25 mouse cellular contexts compared by ENCODE assay signal in the genomic region with DNA sequence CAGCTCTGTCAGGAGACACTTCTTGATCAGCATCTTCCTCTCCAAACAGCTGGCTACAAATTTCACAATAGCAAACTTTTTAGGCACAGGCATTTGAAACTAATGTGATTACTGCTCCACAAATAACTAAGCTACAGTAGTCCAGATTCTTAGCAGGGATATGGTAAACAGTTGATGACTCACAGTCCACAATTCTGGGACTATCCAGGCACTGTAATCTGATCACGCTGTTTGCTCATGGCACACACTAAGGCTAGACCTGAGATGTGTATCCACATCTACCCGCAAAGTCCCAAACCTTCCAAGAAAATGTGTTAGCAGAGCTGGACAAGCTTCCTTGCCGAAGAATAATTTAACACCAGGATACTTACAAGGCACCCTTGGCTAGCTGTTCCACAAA. TPM values are rescaled to one million over a fixed set of nuclear protein-coding genes. Genes with fewer than 3 reads are reported as not detected.
DNase-seq lines count a peak whose midpoint lies in the region; ATAC-seq and TF ChIP-seq lines count a peak whose summit lies in the region.
"Had no signal": no experiment of that assay in that cellular context is flagged by ENCODE, and none has a peak within 500 bp of the region (broad histone marks: within the 10 kb centered on the region; RNA-seq: fewer than 3 reads in every experiment).

No protein-coding gene starts in this region.

- 0 out of 2 replicates have a peak, but pooled peaks have one; percentile 17 for ATAC-seq in lung, postnatal 0 days
- ATAC-seq in stomach, postnatal 0 days (ENCODE audit: low FRiP score, low TSS enrichment) = peak; percentile 93
- no peak for ATAC-seq in midbrain, embryonic 11.5 days (ENCODE audit: low FRiP score)
- ATAC-seq in inflammation-experienced regulatory T-cells, adult 6 months = no peak
- ATAC-seq: activated CD4-positive, CD25-positive, alpha-beta regulatory T cell, adult 4 months; forebrain, embryonic 14.5 days; forebrain, postnatal 0 days; intestine, embryonic 15.5 days had no signal

- H3K4me1 ChIP-seq in lung, postnatal 0 days (ENCODE audit: insufficient read depth, low read depth, low read length) = no peaks in the 10 kb centered on the region
- peaks cover 3% of the 10 kb centered on the region for H3K4me1 ChIP-seq in embryonic fibroblast, embryonic 13.5 days (ENCODE audit: control insufficient read depth, insufficient read depth, low read length)
- H3K4me1 ChIP-seq in stomach, postnatal 0 days (replicated peaks; ENCODE audit: control insufficient read depth, insufficient read depth) = no peaks in the 10 kb centered on the region
- H3K4me1 ChIP-seq in midbrain, embryonic 11.5 days (ENCODE audit: control insufficient read depth, insufficient read depth, low read length) = no peaks in the 10 kb centered on the region
- H3K4me1 ChIP-seq: embryonic facial prominence, embryonic 12.5 days; embryonic facial prominence, embryonic 15.5 days; hindbrain, embryonic 12.5 days; hindbrain, embryonic 15.5 days; intestine, embryonic 15.5 days had no signal

- WGBS in lung, postnatal 0 days = 87% methylated on average over 3 of the region's 3 CpGs
- WGBS in stomach, postnatal 0 days = 79% methylated on average over 3 of the region's 3 CpGs
- 98% methylated on average over 3 of the region's 3 CpGs for WGBS in midbrain, embryonic 11.5 days

- no peak overlapping the region for H3K4me3 ChIP-seq in lung, postnatal 0 days (ENCODE audit: low read depth, low read length)
- H3K4me3 ChIP-seq in embryonic fibroblast, embryonic 13.5 days (ENCODE audit: insufficient read depth, low read length) = no peak overlapping the region
- no peak overlapping the region for H3K4me3 ChIP-seq in stomach, postnatal 0 days (ENCODE audit: low read depth, low read length)
- no peak overlapping the region for H3K4me3 ChIP-seq in midbrain, embryonic 11.5 days (ENCODE audit: low read depth, low read length)
- H3K4me3 ChIP-seq: embryonic facial prominence, embryonic 12.5 days; embryonic facial prominence, embryonic 15.5 days; erythroblast, embryonic 14.5 days; hindbrain, embryonic 12.5 days; hindbrain, embryonic 15.5 days; intestine, embryonic 15.5 days had no signal

- H3K36me3 ChIP-seq in lung, postnatal 0 days (ENCODE audit: insufficient read depth, low read length) = peaks cover 57% of the 10 kb centered on the region
- H3K36me3 ChIP-seq in stomach, postnatal 0 days (ENCODE audit: control insufficient read depth, insufficient read depth, low read length) = peaks cover 40% of the 10 kb centered on the region
- peaks cover 67% of the 10 kb centered on the region for H3K36me3 ChIP-seq in midbrain, embryonic 11.5 days (ENCODE audit: control insufficient read depth, insufficient read depth, low read length)

- H3K27ac ChIP-seq in lung, postnatal 0 days (ENCODE audit: low read length) = no peak overlapping the region
- peak overlapping the region; percentile 73 for H3K27ac ChIP-seq in embryonic fibroblast, embryonic 13.5 days (ENCODE audit: insufficient read depth, low read length)
- H3K27ac ChIP-seq in stomach, postnatal 0 days (replicated peaks) = no peak overlapping the region
- no peak overlapping the region for H3K27ac ChIP-seq in midbrain, embryonic 11.5 days (ENCODE audit: low read depth, low read length)
- H3K27ac ChIP-seq: embryonic facial prominence, embryonic 12.5 days; embryonic facial prominence, embryonic 15.5 days; hindbrain, embryonic 12.5 days; hindbrain, embryonic 15.5 days; intestine, embryonic 15.5 days had no signal

- no peak for TF ChIP-seq EP300 in lung, postnatal 0 days (IDR thresholded peaks at IDR 0.05)
- no peak for TF ChIP-seq EP300 in stomach, postnatal 0 days (optimal IDR thresholded peaks at IDR 0.05)

- H3K27me3 ChIP-seq in lung, postnatal 0 days (replicated peaks; ENCODE audit: insufficient read depth, low read length) = no peaks in the 10 kb centered on the region
- H3K27me3 ChIP-seq in stomach, postnatal 0 days (ENCODE audit: control insufficient read depth, insufficient read depth, low read length) = no peaks in the 10 kb centered on the region
- H3K27me3 ChIP-seq in midbrain, embryonic 11.5 days (ENCODE audit: control insufficient read depth, insufficient read depth, low read length) = no peaks in the 10 kb centered on the region
- H3K27me3 ChIP-seq: embryonic facial prominence, embryonic 12.5 days; embryonic facial prominence, embryonic 15.5 days; hindbrain, embryonic 12.5 days; hindbrain, embryonic 15.5 days; intestine, embryonic 15.5 days had no signal

- no peak for DNase-seq in lung, postnatal 0 days (ENCODE audit: low spot score)
- DNase-seq in lung, postnatal 4 days = no peak
- peak; percentile 25 for DNase-seq in Muller cell, postnatal 12 days (ENCODE audit: inconsistent ontology term)
- DNase-seq in stomach, postnatal 0 days (ENCODE audit: low spot score) = peak; percentile 32
- no peak for DNase-seq in midbrain, embryonic 11.5 days (ENCODE audit: low spot score, missing footprints)
- no peak for DNase-seq in cerebellum, adult 18-20 months
- DNase-seq: adrenal gland, adult 8-10 months; adrenal gland, postnatal 25 days; cerebellum, adult 2 months; cerebellum, adult 9-11 months; cerebellum, postnatal 25 days; forebrain, postnatal 0 days; gastrocnemius, postnatal 14 days; heart, adult 11 months had no signal

- H3K4me2 ChIP-seq in lung, postnatal 0 days (replicated peaks; ENCODE audit: low read depth, low read length) = no peak overlapping the region
- H3K4me2 ChIP-seq in stomach, postnatal 0 days (replicated peaks; ENCODE audit: low read depth) = no peak overlapping the region
- H3K4me2 ChIP-seq in midbrain, embryonic 11.5 days = no peak overlapping the region
- H3K4me2 ChIP-seq: embryonic facial prominence, embryonic 12.5 days; embryonic facial prominence, embryonic 15.5 days; heart, embryonic 11.5 days; hindbrain, embryonic 12.5 days; hindbrain, embryonic 15.5 days; intestine, embryonic 15.5 days had no signal

- H3K9me3 ChIP-seq in lung, postnatal 0 days (ENCODE audit: low read length) = no peaks in the 10 kb centered on the region
- no peaks in the 10 kb centered on the region for H3K9me3 ChIP-seq in stomach, postnatal 0 days (ENCODE audit: control insufficient read depth, low read length)
- no peaks in the 10 kb centered on the region for H3K9me3 ChIP-seq in midbrain, embryonic 11.5 days (ENCODE audit: control insufficient read depth, low read length)
- H3K9me3 ChIP-seq: embryonic facial prominence, embryonic 12.5 days; embryonic facial prominence, embryonic 15.5 days; hindbrain, embryonic 12.5 days; hindbrain, embryonic 15.5 days; intestine, embryonic 15.5 days had no signal

- H3K9ac ChIP-seq in lung, postnatal 0 days (replicated peaks; ENCODE audit: low read depth) = no peak overlapping the region
- no peak overlapping the region for H3K9ac ChIP-seq in stomach, postnatal 0 days (ENCODE audit: low read length)
- no peak overlapping the region for H3K9ac ChIP-seq in midbrain, embryonic 11.5 days (ENCODE audit: low read length)
- H3K9ac ChIP-seq: embryonic facial prominence, embryonic 12.5 days; embryonic facial prominence, embryonic 15.5 days; forebrain, postnatal 0 days; hindbrain, embryonic 12.5 days; hindbrain, embryonic 15.5 days; intestine, embryonic 15.5 days had no signal

- no peak for TF ChIP-seq POLR2A in embryonic fibroblast, embryonic 13.5 days (IDR thresholded peaks at IDR 0.05; ENCODE audit: low read depth, low read length)

- no peak for TF ChIP-seq CTCF in lung, postnatal 0 days (IDR thresholded peaks at IDR 0.05)
- TF ChIP-seq CTCF in embryonic fibroblast, embryonic 13.5 days (IDR thresholded peaks at IDR 0.05; ENCODE audit: borderline replicate concordance, insufficient read depth, low read length) = no peak
- TF ChIP-seq CTCF in stomach, postnatal 0 days (IDR thresholded peaks at IDR 0.05; ENCODE audit: low read depth) = no peak

RNA-seq across cellular contexts. Expression of a gene that starts 11.4 kb away (rescaled TPM):
- 82.8 and 91.2 TPM in 2 replicates for polyA plus RNA-seq in lung, postnatal 0 days (2015; fragmentation: Nextera tagmentation; extraction: Ambion mirVana)
- polyA plus RNA-seq in embryonic fibroblast, embryonic 13.5 days (2011; ENCODE audit: insufficient read length, low read depth, missing spikeins) = 108 and 123 TPM in 2 replicates
- polyA plus RNA-seq in stomach, postnatal 0 days (2015; fragmentation: Nextera tagmentation; extraction: Ambion mirVana) = 80.4 and 80.5 TPM in 2 replicates
- 273 and 283 TPM in 2 replicates for polyA plus RNA-seq in midbrain, embryonic 11.5 days (2014; fragmentation: Nextera tagmentation; extraction: Ambion mirVana)
- polyA plus RNA-seq in inflammation-experienced regulatory T-cells, adult 6 months (2017; shearing (Covaris generic)) = 10 to 100 TPM; 74.4 to 98.1 (median 87.7) TPM

RNA-seq across cellular contexts. Expression of a gene that starts 24.9 kb away (rescaled TPM):
- polyA plus RNA-seq in lung, postnatal 0 days (2015; fragmentation: Nextera tagmentation; extraction: Ambion mirVana) = 7.9 and 8.5 TPM in 2 replicates
- polyA plus RNA-seq in embryonic fibroblast, embryonic 13.5 days (2011; ENCODE audit: insufficient read length, low read depth, missing spikeins) = 32.7 and 33.2 TPM in 2 replicates
- 3.5 and 5.0 TPM in 2 replicates for polyA plus RNA-seq in stomach, postnatal 0 days (2015; fragmentation: Nextera tagmentation; extraction: Ambion mirVana)
- 2.7 and 2.9 TPM in 2 replicates for polyA plus RNA-seq in midbrain, embryonic 11.5 days (2014; fragmentation: Nextera tagmentation; extraction: Ambion mirVana)
- not detected for polyA plus RNA-seq in inflammation-experienced regulatory T-cells, adult 6 months (2017; shearing (Covaris generic))
- polyA plus RNA-seq: activated CD4-positive, CD25-positive, alpha-beta regulatory T cell, adult 4 months had no signal

RNA-seq across cellular contexts. Expression of a gene that starts 38.5 kb away (rescaled TPM):
- 34.0 and 37.9 TPM in 2 replicates for polyA plus RNA-seq in lung, postnatal 0 days (2015; fragmentation: Nextera tagmentation; extraction: Ambion mirVana)
- 16.8 and 18.6 TPM in 2 replicates for polyA plus RNA-seq in embryonic fibroblast, embryonic 13.5 days (2011; ENCODE audit: insufficient read length, low read depth, missing spikeins)
- 30.4 and 34.6 TPM in 2 replicates for polyA plus RNA-seq in stomach, postnatal 0 days (2015; fragmentation: Nextera tagmentation; extraction: Ambion mirVana)
- polyA plus RNA-seq in midbrain, embryonic 11.5 days (2014; fragmentation: Nextera tagmentation; extraction: Ambion mirVana) = 63.0 and 68.3 TPM in 2 replicates
- 10 to 100 TPM; 26.1 to 31.0 (median 28.5) TPM for polyA plus RNA-seq in inflammation-experienced regulatory T-cells, adult 6 months (2017; shearing (Covaris generic))

Comparison
In these comparisons a context has a peak if more than half of its experiments do, and no peak if none do; other contexts are left out.
1. ATAC-seq: peak in lung, postnatal 0 days (single experiment) and stomach, postnatal 0 days (single experiment); none in midbrain, embryonic 11.5 days (single experiment) and inflammation-experienced regulatory T-cells, adult 6 months (single experiment).
2. DNase-seq: peak in Muller cell, postnatal 12 days (single experiment) and stomach, postnatal 0 days (single experiment); none in lung, postnatal 0 days (single experiment), lung, postnatal 4 days (0 of 2), midbrain, embryonic 11.5 days (single experiment) and cerebellum, adult 18-20 months (0 of 2).